ENCODE assay signal across 14 mouse cellular contexts in genomic region chr14:17722824-17723445, GRCm38 (mm10).
DNase-seq lines count a peak whose midpoint lies in the region; ATAC-seq lines count a peak whose summit lies in the region.
"Had no signal": no experiment of that assay in that cellular context is flagged by ENCODE, and none has a peak within 500 bp of the region (broad histone marks: within the 10 kb centered on the region; RNA-seq: fewer than 3 reads in every experiment).

No protein-coding gene starts in this region.

- no peak overlapping the region for H3K4me2 ChIP-seq in forebrain, embryonic 12.5 days
- H3K4me2 ChIP-seq in midbrain, embryonic 11.5 days, result no peak overlapping the region
- no peak overlapping the region for H3K4me2 ChIP-seq in midbrain, embryonic 13.5 days (replicated peaks)
- H3K4me2 ChIP-seq: liver, embryonic 13.5 days had no signal

- no peaks in the 10 kb centered on the region for H3K9me3 ChIP-seq in forebrain, embryonic 12.5 days
- no peaks in the 10 kb centered on the region for H3K9me3 ChIP-seq in forebrain, embryonic 10.5 days
- H3K9me3 ChIP-seq in midbrain, embryonic 11.5 days (ENCODE audit: control insufficient read depth, low read length), result no peaks in the 10 kb centered on the region
- no peaks in the 10 kb centered on the region for H3K9me3 ChIP-seq in midbrain, embryonic 13.5 days
- H3K9me3 ChIP-seq: liver, embryonic 13.5 days had no signal

- H3K36me3 ChIP-seq in forebrain, embryonic 12.5 days (replicated peaks), result no peaks in the 10 kb centered on the region
- no peaks in the 10 kb centered on the region for H3K36me3 ChIP-seq in forebrain, embryonic 10.5 days (replicated peaks)
- H3K36me3 ChIP-seq in midbrain, embryonic 11.5 days (ENCODE audit: control insufficient read depth, insufficient read depth, low read length), result no peaks in the 10 kb centered on the region
- no peaks in the 10 kb centered on the region for H3K36me3 ChIP-seq in midbrain, embryonic 13.5 days
- H3K36me3 ChIP-seq: liver, embryonic 13.5 days had no signal

- no peak overlapping the region for H3K4me3 ChIP-seq in forebrain, embryonic 12.5 days (replicated peaks)
- H3K4me3 ChIP-seq in forebrain, embryonic 10.5 days, result no peak overlapping the region
- H3K4me3 ChIP-seq in midbrain, embryonic 11.5 days (ENCODE audit: low read depth, low read length), result no peak overlapping the region
- no peak overlapping the region for H3K4me3 ChIP-seq in midbrain, embryonic 13.5 days (replicated peaks)
- H3K4me3 ChIP-seq: liver, embryonic 13.5 days had no signal

- H3K27me3 ChIP-seq in forebrain, embryonic 12.5 days, result no peaks in the 10 kb centered on the region
- H3K27me3 ChIP-seq in forebrain, embryonic 10.5 days (ENCODE audit: poor library complexity, severe bottlenecking), result no peaks in the 10 kb centered on the region
- H3K27me3 ChIP-seq in midbrain, embryonic 11.5 days (ENCODE audit: control insufficient read depth, insufficient read depth, low read length), result no peaks in the 10 kb centered on the region
- H3K27me3 ChIP-seq in midbrain, embryonic 13.5 days, result no peaks in the 10 kb centered on the region
- H3K27me3 ChIP-seq: liver, embryonic 13.5 days had no signal

- H3K4me1 ChIP-seq in forebrain, embryonic 12.5 days, result no peaks in the 10 kb centered on the region; the same call in 1 of the 2 replicates
- no peaks in the 10 kb centered on the region for H3K4me1 ChIP-seq in forebrain, embryonic 10.5 days
- H3K4me1 ChIP-seq in midbrain, embryonic 11.5 days (ENCODE audit: control insufficient read depth, insufficient read depth, low read length), result no peaks in the 10 kb centered on the region
- H3K4me1 ChIP-seq in midbrain, embryonic 13.5 days (replicated peaks), result peaks cover 2% of the 10 kb centered on the region; the same call in 1 of the 2 replicates
- H3K4me1 ChIP-seq: liver, embryonic 13.5 days had no signal

- no peak overlapping the region for H3K9ac ChIP-seq in forebrain, embryonic 12.5 days
- no peak overlapping the region for H3K9ac ChIP-seq in midbrain, embryonic 11.5 days (ENCODE audit: low read length)
- no peak overlapping the region for H3K9ac ChIP-seq in midbrain, embryonic 13.5 days (replicated peaks)
- H3K9ac ChIP-seq: liver, embryonic 13.5 days had no signal

- DNase-seq in forebrain, embryonic 10.5 days (ENCODE audit: extremely low spot score, low spot score), result no peak
- DNase-seq in midbrain, embryonic 11.5 days (ENCODE audit: low spot score, missing footprints), result no peak
- DNase-seq in fibroblast of lung, adult 2 months (ENCODE audit: low read depth), result peak; percentile 18
- DNase-seq in layer of hippocampus, adult 8-10 months (ENCODE audit: low spot score in 2 of 2), result peak; percentile 68 to 72
- no peak for DNase-seq in heart, adult 11 months
- no peak for DNase-seq in natural killer cell, adult 2 months (ENCODE audit: low spot score in 2 of 2)
- DNase-seq: adrenal gland, postnatal 25 days; cerebellum, adult 11-12 months; kidney, postnatal 25 days; liver, embryonic 13.5 days; lung, postnatal 4 days; thymus, adult 2 months had no signal

- ATAC-seq in forebrain, embryonic 12.5 days (ENCODE audit: low FRiP score), result peak; percentile 46; the same call in 1 of the 2 replicates
- peak; percentile 57; the same call in 1 of the 2 replicates for ATAC-seq in midbrain, embryonic 11.5 days (ENCODE audit: low FRiP score)
- ATAC-seq in midbrain, embryonic 13.5 days, result no peak

- WGBS in forebrain, embryonic 12.5 days, result 26% methylated on average over 1 of the region's 1 CpGs
- 56% methylated on average over 1 of the region's 1 CpGs for WGBS in forebrain, embryonic 10.5 days
- 35% methylated on average over 1 of the region's 1 CpGs for WGBS in midbrain, embryonic 11.5 days
- WGBS in midbrain, embryonic 13.5 days, result 24% methylated on average over 1 of the region's 1 CpGs

- H3K27ac ChIP-seq in forebrain, embryonic 12.5 days, result no peak overlapping the region
- no peak overlapping the region for H3K27ac ChIP-seq in forebrain, embryonic 10.5 days
- H3K27ac ChIP-seq in midbrain, embryonic 11.5 days (ENCODE audit: low read depth, low read length), result no peak overlapping the region
- H3K27ac ChIP-seq in midbrain, embryonic 13.5 days, result no peak overlapping the region
- H3K27ac ChIP-seq: liver, embryonic 13.5 days had no signal

Comparison
In these comparisons a context has a peak if more than half of its experiments do, and no peak if none do; other contexts are left out.
1. DNase-seq: peak in fibroblast of lung, adult 2 months (single experiment) and layer of hippocampus, adult 8-10 months (2 of 2); none in forebrain, embryonic 10.5 days (single experiment), midbrain, embryonic 11.5 days (single experiment), heart, adult 11 months (single experiment) and natural killer cell, adult 2 months (0 of 2).